Mouse (Mus musculus) lung, postnatal 36 days (tissue): ENCODE data around the gene Pgf.
A peak's percentile ranks its signal among the peaks of the same experiment; 100 is the strongest.

Experiments
- DNase-seq: peaks from one replicate; pipeline ENCODE4 v3.0.0; 2022; ENCODE audit warnings: mixed read lengths

The Pgf gene

GRCm38 (mm10) chr12:85190290-85190689 is 12.7 kb upstream of the Pgf start:
- DNase-seq: no peak

DNA sequence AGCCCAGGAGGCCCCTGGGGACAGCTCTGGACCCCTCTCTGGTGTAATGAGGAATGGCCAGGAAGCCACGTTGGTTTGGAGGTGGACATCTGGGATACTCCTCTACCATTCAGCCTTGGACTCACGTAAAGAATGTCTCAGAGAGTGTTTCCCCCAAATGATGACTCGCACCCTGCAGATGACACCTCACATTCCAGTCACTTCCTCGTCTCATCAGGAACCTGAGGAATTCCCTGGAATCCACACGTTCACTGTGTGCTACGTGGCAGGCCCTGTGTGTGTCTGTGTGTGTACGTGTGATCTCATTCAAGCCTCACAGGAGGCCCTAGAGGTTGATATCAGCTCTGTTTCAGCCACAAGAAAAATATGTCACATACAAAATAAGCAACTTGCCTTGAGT is 8.8 kb upstream of the Pgf start:
- no peak for DNase-seq

DNA sequence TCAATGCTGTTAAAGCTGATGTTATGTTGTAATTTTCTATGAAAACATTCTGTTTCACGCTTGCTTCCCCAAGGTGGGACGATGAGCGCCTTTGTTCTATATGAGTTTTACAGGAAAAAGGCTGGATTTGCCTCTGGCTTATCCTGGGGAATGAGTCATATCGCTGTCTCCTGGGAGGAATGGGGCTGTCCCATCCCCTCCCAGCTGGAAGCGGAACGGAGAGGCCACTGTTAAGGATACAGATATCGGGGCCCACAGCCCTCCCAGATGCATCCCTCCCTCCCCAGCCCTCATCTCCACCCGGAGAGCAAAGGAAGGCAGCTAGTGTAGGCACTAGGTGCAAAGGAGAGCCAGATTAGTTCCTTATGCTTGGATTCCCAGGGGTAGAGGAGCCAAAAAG is 8.2 kb upstream of the Pgf start:
- no peak for DNase-seq

DNA sequence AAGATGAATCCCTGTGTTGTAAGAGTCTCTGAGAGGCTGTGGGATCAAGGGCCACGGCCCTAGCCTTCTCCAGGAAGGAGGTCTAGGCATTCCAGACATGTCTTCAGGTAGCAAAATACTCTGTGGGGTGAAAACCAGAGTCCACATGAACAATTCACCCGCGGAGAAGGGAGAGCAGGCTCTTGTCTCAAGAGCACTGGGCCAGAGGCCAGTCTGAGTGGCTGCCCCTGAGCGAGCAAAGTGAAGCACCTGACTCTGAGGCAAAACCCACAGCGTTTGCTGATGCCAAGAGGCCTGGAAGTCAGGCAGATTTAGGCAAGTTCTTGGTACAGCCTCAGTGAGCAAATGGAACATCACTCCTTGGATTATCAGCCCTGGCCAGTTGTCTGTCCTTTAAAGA is 6.5 kb upstream of the Pgf start:
- DNase-seq: peak; percentile 78

GRCm38 (mm10) chr12:85182898-85183297 is 5.3 kb upstream of the Pgf start:
- no peak for DNase-seq

- no peak for DNase-seq
Observed at GRCm38 (mm10) chr12:85182345-85182643, 4.7 kb upstream of the Pgf start.

DNA sequence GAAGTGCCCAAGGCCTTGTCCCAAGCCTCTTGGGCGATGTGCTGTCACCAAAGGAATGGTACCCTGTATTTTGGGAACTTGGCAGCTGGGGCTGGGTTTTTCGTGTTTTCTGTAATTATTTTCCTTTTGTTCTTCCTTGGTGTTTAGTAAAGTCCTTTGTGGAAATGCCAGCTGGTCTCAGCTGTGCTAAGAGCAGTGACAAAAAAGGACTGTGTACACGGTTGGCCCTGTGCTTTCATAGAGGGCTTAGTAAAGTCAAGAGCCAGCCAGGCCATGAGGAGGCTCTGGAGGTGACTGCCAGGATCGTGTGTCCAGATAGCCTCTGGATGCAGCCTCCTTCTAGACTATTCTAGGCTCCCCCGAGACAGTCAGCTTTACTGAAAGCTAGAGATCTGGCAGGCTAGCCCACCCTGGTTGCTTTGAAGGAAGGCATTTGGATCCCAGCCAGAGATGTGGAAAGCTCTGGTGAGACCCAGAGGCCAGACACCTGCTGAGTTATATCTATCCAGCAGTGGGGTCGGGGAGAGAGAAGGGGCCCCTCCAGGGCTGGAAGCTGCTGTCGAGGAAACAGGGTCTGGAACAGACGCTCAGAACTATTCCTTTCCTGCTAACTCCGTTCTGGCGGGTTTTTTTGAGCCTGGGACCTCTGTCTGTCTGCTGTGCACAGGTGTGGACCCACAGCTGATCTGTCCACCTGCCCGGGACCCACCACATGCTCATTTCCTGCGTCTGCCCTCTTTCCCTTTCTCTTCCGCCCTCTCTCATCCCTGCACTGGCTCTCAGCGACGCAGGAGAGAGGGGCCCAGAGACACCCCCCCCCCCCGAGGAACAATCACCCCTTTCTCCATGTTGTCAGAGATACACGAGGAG is 4.1 kb upstream of the Pgf start:
- no peak for DNase-seq

DNA sequence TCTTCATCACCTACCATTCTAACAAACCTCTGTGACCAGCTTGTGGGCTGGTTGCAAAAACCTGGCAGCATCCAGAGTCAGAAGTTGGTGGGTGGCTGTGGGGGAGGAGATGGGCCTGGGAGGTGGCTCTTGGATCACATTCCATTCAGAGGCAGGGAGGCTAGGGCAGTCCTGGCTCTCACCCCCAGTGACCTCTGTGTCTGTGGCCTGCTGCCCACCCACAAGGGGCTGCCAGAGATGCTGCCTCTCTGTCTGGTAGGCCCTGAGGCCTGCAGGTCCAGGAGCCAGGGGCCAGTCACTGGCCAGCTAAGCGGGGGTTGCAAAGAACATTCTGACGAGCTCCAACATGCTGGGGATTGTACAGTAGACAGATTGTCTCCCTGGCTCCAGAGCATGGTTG is 704 bp upstream of the Pgf start:
- DNase-seq: no peak

GRCm38 (mm10) chr12:85176846-85177523 is 605 bp downstream of the Pgf start:
- DNase-seq: peak; percentile 67

- no peak for DNase-seq
Observed at GRCm38 (mm10) chr12:85175926-85176845, 1.4 kb downstream of the Pgf start.

DNA sequence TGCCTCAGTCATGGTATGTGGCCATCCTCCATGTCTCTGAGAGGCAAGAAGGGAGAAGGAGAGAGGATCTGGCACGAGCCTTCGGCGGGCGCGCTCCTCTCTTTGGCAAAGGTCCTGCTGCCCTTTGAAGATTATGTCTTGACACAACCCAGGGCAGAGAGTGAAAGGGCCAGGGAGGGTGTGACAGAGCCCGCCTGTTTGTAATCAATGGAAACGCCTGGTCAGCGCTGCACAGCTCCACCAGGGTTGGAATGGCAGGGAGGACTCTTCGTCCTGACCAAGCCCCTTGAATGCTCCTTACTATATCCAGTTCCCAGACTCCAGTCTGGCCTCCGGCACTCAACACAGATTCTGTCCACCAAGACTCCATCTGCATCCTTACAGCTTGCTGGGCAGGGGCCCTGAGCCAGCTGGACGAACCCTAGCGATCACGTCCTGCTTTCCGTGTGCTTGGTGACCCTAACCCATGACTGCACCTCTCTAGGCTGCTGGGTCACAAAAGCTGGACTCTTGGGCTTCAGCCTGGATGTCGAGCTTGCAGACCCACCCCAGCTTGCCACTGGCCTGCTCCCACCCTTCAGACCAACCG is 2.4 kb downstream of the Pgf start:
- no peak for DNase-seq

DNA sequence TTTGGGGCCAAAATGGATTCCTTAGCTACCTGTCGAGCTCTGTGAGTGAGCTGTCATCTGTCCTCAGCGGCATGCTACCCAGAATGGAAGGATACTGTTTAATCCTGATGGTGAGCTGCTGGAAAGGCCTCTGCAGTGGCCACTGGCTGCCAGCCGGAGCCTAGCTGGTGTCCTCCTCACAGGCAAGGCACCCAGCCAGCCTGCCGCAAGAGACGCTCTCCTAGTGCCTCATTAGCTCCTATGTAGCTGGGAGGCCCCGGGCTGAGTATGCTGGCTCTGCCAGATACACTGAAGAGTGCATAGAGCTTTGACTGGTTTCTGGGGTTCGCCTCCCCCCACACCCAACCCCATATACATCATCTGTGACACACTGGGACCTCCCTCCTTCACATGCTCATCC is 3.6 kb downstream of the Pgf start:
- DNase-seq: no peak

- no peak for DNase-seq
Observed at GRCm38 (mm10) chr12:85170948-85171307, 6.7 kb downstream of the Pgf start.

GRCm38 (mm10) chr12:85170284-85170947 is 7.2 kb downstream of the Pgf start:
- DNase-seq: no peak

DNA sequence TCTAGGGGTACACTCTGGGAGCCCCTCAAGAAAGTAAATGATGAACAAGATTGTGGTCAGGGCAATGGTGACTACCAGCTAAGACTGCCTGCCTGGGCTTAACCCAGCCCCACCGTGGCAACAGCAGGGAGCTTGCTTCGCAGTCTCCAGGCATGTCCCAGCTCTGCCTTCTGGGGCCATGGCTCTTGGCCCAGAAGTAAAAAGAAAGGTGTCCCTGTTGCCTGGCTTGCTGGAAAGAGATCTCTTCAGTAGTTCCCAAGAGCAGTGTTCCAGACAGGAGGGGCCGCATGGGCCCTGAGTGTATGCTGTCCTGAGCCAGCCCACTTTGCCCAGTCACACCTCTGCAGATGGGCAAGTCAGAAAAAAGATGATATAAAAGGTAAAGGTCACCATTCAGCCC is 7.7 kb downstream of the Pgf start:
- DNase-seq: no peak

GRCm38 (mm10) chr12:85169117-85169858 is 8.3 kb downstream of the Pgf start:
- DNase-seq: peak; percentile 89

GRCm38 (mm10) chr12:85166631-85167030 is 11.0 kb downstream of the Pgf start:
- DNase-seq: no peak

DNA sequence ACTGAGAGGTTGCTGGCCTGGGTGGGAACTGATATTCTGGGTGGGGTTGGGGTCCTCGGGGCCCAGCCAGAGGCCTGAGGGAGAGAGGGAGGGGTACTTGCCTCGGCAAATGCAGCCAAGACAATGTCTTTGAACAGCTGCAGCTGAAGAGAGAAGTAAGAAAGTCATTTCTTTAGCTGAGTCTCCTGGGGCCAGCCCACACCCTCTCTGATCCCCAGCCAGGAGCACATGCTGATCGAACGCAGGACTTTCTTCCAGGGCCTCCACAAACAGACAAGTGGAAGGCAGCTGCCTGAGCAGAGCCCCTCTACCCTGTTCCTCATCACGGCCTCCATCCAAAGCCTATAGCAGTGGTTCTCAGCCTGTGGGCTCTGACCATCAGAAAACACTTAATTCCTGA is 12.6 kb downstream of the Pgf start:
- DNase-seq: no peak

DNA sequence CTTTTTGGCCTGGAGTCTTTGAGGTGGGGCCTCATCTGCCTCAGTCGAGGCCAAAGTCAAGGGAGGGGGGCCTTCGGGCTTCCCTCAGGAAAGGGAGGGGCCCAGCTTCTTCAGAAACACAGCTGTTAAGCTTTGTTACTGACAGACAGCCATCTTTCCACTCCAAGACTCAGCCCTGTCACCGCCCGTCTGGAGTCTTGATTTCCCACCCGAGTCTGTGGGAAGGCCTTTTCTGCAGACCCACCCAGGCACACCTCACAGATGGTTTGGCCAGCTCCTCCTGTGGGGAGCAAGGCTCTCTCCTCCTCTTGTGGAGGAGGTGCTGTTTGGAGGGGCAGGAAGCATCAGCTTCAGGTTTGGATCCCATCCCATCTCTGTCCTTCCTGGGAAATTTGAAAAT is 18.0 kb downstream of the Pgf start:
- DNase-seq: no peak

GRCm38 (mm10) chr12:85158801-85159200 is 18.8 kb downstream of the Pgf start:
- DNase-seq: no peak

GRCm38 (mm10) chr12:85157797-85158460 is 19.7 kb downstream of the Pgf start:
- no peak for DNase-seq
